Mouse (Mus musculus): Measurements from ENCODE around the gene Ccl21a.
"Not testable (repeated sequence)": the region's sequence is repeated elsewhere in the genome, so short reads cannot be mapped to it uniquely, and the experiment has no call there.

Gene Ccl21a

GRCm38 (mm10) chr4:42773893-42774292 is at the start of gene Ccl21a:
Gene Ccl21a (minus strand): TSS chr4:42773993.
- not testable (repeated sequence) for DNase-seq (ENCODE audit: inconsistent ontology term)

DNA sequence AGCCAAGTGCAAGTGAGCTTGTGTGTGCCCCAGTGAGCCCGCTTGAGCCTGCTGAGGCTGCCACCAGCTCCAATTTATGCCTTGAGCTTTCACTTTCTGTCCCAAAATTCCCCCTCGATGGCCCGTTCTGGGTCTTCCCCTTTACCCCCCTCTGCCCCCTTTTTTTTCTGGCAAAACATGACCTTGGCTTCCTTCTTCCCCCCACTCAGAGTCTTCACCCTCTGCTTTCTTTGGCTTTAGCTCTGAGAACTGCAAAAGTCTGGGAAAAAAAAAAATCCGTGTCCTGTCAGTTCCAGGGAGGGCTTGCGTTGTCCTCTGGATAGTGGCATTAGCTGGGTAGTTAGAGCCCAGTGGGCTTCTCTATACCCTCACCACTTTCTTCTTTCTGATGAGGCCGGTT is 17.3 kb downstream of the Ccl21a start, which contains the start of gene Ccl19:
Ccl19 (minus strand) TSS at position 101 of the 400 bp plus-strand sequence.
- not testable (repeated sequence) for DNase-seq (ENCODE audit: inconsistent ontology term)

DNA sequence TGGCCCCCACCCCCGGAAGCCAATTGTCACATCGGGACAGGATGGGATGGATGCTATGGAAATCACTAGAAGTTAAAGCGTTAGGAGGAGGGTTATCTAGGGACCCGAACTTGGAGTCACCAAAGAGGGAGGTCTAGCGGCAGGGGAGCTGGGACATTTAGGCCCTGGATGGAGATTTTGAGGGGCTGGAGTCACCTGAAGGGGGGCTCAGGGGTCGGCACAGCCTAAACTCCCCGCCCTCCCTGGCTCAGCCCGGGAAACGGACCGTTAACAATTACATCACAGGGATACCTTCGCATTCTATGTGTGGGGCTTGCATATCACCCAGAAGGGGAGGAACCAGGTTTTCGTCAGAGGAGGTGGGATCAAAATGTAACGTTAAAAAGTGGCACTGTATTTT is 38.5 kb downstream of the Ccl21a start, which contains the start of gene 4930578G10Rik:
4930578G10Rik (plus strand) TSS at position 301 of the 400 bp plus-strand sequence.
- DNase-seq (ENCODE audit: inconsistent ontology term): not testable (repeated sequence)

Measured in Muller cell, postnatal 12 days (primary cell).